Mouse (Mus musculus) midbrain, embryonic 10.5 days (tissue): Measurements from ENCODE around the gene Foxc1. TPM values are rescaled to one million over a fixed set of nuclear protein-coding genes. Genes with fewer than 3 reads are reported as not detected.

ENCODE experiments used
- DNase-seq: peaks from one replicate; pipeline ENCODE4 v3.0.0-alpha.2; 2017; ENCODE audit warnings: low spot score
- H3K27ac ChIP-seq: fragments of 300-500 bp; sonication (generic); replicated peaks from 2 replicates; pipeline ENCODE4 v1.5.1; 2016; ENCODE audit warnings: mild to moderate bottlenecking
- H3K27me3 ChIP-seq: fragments of 300-500 bp; sonication (generic); 2 replicates; pipeline ENCODE4 v1.6.1; 2016; ENCODE audit warnings: low read depth, mild to moderate bottlenecking; ENCODE audit not compliant: poor library complexity, severe bottlenecking
- H3K36me3 ChIP-seq: fragments of 300-500 bp; sonication (generic); 2 replicates; pipeline ENCODE4 v1.6.1; 2016; ENCODE audit warnings: mild to moderate bottlenecking, moderate library complexity
- H3K4me1 ChIP-seq: fragments of 300-500 bp; sonication (generic); 2 replicates; pipeline ENCODE4 v1.6.1; 2016
- H3K4me3 ChIP-seq: fragments of 300-500 bp; sonication (generic); 2 replicates; pipeline ENCODE4 v1.5.1; 2016; ENCODE audit warnings: mild to moderate bottlenecking, moderate library complexity
- H3K9me3 ChIP-seq: fragments of 300-500 bp; sonication (generic); replicated peaks from 2 replicates; pipeline ENCODE4 v1.6.1; 2016; ENCODE audit warnings: mild to moderate bottlenecking
- WGBS: fragments of 180-500 bp; shearing (Covaris S2); methylation state at CpG from one replicate; pipeline ENCODE4 v1.1.7; 2016; 5-methylcytosine and 5-hydroxymethylcytosine counted together
- polyA plus RNA-seq: library from polyadenylated mRNA; unstranded; fragments of >200 nt; fragmentation: Nextera tagmentation; extraction: Ambion mirVana; gene quantifications from 2 replicates; pipeline ENCODE4 v1.2.1, GENCODE M21; 2016

Gene Foxc1
- polyA plus RNA-seq = 2.1 and 2.2 TPM in 2 replicates

DNA sequence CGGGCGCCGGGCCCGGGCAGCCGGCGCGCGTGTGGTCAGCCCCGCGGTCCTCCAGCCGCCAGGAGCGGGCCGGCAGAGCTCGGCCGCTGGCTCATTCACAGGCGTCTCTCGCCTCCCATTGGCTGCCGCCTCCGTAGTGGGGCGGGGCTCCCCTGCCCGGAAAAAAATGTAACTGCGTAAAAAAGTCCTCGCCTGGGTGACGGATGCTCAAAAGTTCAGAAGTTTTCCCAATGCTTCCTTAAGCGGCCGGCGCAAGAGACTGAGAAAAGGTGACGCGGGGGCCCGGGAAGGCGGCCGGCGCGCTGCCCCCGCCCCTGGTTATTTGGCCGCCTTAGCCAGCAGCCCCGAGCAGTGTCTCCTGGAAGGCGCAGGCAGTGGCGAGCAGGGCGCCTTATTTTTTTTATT lies at the start of gene Foxc1:
TSS of gene Foxc1 (plus strand) at position 206 of the 405 bp plus-strand sequence.
- no peaks in the 10 kb centered on the region for H3K9me3 ChIP-seq

DNA sequence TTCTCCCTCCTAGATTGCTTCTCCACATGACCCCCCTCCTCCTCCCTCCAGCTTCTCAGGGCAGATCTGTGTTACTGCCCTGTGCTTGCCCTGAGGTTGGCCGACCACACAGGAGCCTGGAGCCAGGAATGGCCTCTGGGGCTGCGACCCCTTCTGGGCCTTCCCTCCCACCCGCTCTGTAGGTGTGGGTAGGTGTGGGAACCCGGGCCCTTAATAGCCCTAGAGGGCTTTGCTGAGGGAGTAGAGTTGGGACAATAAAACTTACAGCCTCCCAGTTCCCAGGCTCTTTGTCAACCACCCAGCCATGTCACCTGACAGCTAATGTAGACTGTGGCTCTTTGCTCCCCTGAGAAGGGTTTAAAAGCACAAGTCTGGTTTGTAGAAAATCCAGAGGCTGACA lies 46.0 kb upstream of the Foxc1 start:
- WGBS = 54% methylated on average over 4 of the region's 4 CpGs
- Histone ChIP-seq H3K4me1 (peaks cover 5% of the 10 kb centered on the region; the same call in 1 of the 2 replicates), H3K27ac (no peak overlapping the region; the same call in 1 of the 2 replicates), H3K9me3 (no peaks in the 10 kb centered on the region), H3K4me3 (no peak overlapping the region), H3K27me3 (no peaks in the 10 kb centered on the region), H3K36me3 (no peaks in the 10 kb centered on the region)
- no peak for DNase-seq

More for the DNA sequence above, at the start of gene Foxc1:
- peaks cover 100% of the 10 kb centered on the region for H3K27me3 ChIP-seq
- peak within 1 kb of the TSS; percentile 77 for H3K27ac ChIP-seq
- H3K36me3 ChIP-seq = no peaks in the 10 kb centered on the region
- under 1% methylated on average over 40 of the region's 40 CpGs for WGBS
- H3K4me1 ChIP-seq = peaks cover 51% of the 10 kb centered on the region
- peak; percentile 89 for DNase-seq
- H3K4me3 ChIP-seq = peak within 1 kb of the TSS; percentile 62

DNA sequence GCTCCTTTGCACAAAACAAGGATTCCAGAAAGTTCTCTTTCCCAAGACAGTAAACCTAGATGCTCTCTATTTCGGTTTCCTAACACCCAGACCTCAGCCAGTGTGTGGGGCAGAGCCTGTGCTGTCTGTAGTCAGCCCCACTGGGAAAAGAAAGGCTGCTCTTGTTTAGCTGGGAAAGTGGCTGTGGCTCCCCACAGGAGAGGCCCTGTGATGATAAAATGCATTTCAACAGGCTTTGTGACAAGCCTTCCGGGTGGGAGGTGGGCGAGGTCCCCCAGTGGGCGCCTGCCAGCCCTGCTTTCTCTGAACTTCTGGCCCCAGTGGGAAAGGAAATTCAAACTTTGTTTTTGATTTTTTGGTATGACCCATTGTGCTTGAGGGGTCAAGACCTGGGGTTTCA lies 45.4 kb upstream of the Foxc1 start:
- no peak overlapping the region for H3K27ac ChIP-seq
- no peaks in the 10 kb centered on the region for H3K27me3 ChIP-seq
- H3K4me1 ChIP-seq = peaks cover 5% of the 10 kb centered on the region; the same call in 1 of the 2 replicates
- no peak overlapping the region for H3K4me3 ChIP-seq
- no peaks in the 10 kb centered on the region for H3K36me3 ChIP-seq
- 80% methylated on average over 4 of the region's 4 CpGs for WGBS
- DNase-seq = no peak
- no peaks in the 10 kb centered on the region for H3K9me3 ChIP-seq

DNA sequence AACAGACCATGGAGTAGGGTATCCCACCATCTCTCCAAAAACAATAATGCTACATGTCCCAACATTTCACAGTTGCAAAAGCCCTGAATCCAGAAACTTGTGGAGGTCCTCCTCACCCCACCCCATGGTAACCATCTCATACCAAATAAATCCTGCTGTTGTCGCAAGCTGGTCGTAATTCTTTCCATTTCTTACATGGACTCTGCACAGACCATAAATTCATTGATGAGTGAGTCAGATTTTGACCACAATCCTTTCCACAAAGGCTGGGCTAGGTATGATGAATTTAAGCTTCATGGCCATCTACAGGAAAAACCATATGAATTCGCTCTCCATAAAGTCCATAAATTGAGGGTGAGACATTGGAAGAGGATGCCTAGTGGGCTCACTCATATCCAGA lies 42.0 kb upstream of the Foxc1 start:
- Histone ChIP-seq H3K4me1 (peaks cover 5% of the 10 kb centered on the region; the same call in 1 of the 2 replicates), H3K9me3 (no peaks in the 10 kb centered on the region), H3K36me3 (no peaks in the 10 kb centered on the region), H3K27me3 (no peaks in the 10 kb centered on the region), H3K4me3 (no peak overlapping the region), H3K27ac (no peak overlapping the region)
- 96% methylated on average over 3 of the region's 3 CpGs for WGBS
- no peak for DNase-seq

DNA sequence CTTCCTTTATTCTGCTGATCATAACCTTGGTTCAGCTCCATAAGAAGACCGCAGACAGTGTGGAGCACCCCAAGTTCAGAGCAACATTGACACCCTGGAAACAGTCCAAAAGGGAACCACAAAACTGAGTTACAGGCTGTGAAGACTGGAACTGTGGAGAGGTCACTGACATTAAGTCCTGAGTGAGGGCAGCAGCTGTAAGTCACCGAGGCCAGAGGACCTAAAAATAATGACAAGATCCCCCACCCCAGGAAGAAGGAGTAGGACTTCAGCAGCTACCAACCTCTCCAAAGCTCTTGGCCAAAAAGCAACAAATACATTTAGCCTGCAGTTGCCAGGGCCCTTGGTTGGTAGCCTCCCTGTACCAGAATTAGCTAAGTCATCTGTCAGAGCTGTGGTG lies 40.9 kb upstream of the Foxc1 start:
- DNase-seq = no peak
- H3K4me3 ChIP-seq = no peak overlapping the region
- H3K36me3 ChIP-seq = no peaks in the 10 kb centered on the region
- WGBS = 96% methylated on average over 2 of the region's 2 CpGs
- no peaks in the 10 kb centered on the region for H3K4me1 ChIP-seq
- H3K27me3 ChIP-seq = no peaks in the 10 kb centered on the region
- no peaks in the 10 kb centered on the region for H3K9me3 ChIP-seq
- no peak overlapping the region for H3K27ac ChIP-seq

DNA sequence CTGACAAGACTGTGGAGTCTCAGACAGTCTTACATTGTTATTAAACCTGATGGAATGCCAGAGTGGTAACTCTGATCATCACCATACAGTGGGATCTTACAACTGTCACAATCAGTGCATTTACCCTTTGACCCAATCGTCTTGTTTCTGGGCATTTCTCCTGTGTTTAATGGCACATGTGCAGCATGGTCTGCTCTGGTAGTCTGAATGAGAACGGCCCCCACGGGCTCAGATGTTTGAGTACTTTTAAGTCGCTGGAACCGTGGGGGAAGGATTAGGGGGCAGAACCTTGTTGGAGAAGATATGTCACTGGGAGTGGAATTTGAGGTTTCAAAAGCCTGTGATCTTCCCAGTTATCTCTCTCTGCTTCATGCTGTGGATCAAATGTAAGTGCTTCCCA lies 33.6 kb upstream of the Foxc1 start:
- H3K27me3 ChIP-seq = no peaks in the 10 kb centered on the region
- H3K4me3 ChIP-seq = no peak overlapping the region
- H3K36me3 ChIP-seq = no peaks in the 10 kb centered on the region
- no peak overlapping the region for H3K27ac ChIP-seq
- no peaks in the 10 kb centered on the region for H3K9me3 ChIP-seq
- no peaks in the 10 kb centered on the region for H3K4me1 ChIP-seq
- 77% methylated on average over 5 of the region's 5 CpGs for WGBS
- no peak for DNase-seq

DNA sequence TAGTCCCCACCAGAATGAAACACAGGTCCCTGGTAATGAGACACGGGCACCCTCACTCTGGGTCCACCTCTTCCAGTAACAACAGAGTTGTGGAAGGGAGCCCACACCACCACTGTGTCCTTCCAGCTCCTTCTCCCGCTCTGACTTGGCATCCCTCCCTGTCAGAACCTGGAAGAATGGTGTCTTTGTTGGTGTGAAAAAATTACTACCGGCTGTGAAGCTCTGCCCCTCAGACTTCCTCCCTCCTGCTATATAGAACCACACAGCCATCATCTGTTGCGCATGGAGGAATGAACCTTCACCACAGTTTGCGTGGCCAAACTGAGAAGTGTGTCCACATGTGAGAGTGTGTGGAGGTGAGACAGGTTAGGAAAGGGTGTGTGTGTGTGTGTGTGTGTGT lies 30.7 kb upstream of the Foxc1 start:
- 85% methylated on average over 5 of the region's 5 CpGs for WGBS
- H3K4me3 ChIP-seq = no peak overlapping the region
- no peaks in the 10 kb centered on the region for H3K27me3 ChIP-seq
- DNase-seq = no peak
- H3K27ac ChIP-seq = no peak overlapping the region
- H3K4me1 ChIP-seq = 0 out of 2 replicates have a peak, but pooled peaks cover 3% of the 10 kb centered on the region
- no peaks in the 10 kb centered on the region for H3K36me3 ChIP-seq
- no peaks in the 10 kb centered on the region for H3K9me3 ChIP-seq

DNA sequence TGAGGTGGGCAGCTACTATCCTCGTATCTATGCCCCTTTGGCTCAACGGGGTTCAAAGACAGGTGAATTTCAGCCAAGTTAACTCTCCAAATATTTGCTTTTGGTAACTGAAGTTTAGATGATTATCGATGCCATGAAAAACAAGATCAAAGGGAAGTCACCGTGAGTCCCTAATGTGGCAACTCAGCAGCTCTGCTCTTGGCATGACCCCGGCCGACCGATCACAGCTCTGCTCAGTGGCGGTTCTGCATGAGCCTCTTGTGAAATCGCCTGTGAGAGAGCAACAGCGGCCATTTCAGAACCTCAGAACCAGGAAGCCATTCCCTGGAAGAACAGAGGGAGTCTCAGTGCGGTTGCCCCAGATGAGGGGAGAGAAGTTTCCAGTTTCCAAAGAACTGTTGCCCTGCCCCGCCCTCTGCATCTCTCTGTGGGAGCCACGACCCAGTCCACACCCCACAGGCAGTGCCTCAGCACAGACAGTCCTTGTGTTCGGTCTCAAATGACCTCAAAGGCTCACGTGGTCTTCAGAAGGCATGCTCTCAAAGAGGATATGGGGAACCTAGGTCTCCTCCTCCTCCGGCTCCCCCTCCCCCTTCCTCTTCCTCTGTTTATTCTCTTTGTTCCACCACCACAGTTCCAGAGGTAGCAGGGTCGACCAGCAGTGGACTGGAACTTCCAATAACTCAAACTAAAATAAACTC lies 27.0 kb upstream of the Foxc1 start:
- Histone ChIP-seq H3K4me1 (0 out of 2 replicates have a peak, but pooled peaks cover 3% of the 10 kb centered on the region), H3K9me3 (no peaks in the 10 kb centered on the region), H3K27me3 (no peaks in the 10 kb centered on the region), H3K27ac (no peak overlapping the region), H3K36me3 (no peaks in the 10 kb centered on the region), H3K4me3 (no peak overlapping the region)
- no peak for DNase-seq
- 72% methylated on average over 17 of the region's 17 CpGs for WGBS

DNA sequence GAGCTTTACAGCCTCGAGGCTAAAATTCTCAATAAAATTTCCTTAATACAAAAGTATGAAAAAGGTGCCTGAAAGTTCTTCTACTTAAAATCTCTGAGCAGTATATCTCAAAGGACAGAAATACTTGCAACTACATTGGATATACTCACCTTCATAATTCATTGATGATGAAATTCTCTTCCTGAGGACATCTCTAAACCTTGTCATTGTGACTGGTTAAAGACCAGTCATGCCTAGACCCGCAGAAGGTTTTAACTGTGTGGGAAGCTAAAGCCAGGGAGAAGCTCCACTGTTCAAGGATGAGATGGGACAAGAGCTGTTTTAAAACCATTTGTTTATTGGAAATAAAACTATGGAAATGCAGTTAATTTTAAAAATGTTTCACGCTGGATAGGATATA lies 26.1 kb upstream of the Foxc1 start:
- WGBS = 89% methylated on average over 3 of the region's 3 CpGs
- Histone ChIP-seq H3K4me3 (no peak overlapping the region), H3K27ac (no peak overlapping the region), H3K9me3 (no peaks in the 10 kb centered on the region), H3K4me1 (0 out of 2 replicates have a peak, but pooled peaks cover 3% of the 10 kb centered on the region), H3K27me3 (no peaks in the 10 kb centered on the region), H3K36me3 (no peaks in the 10 kb centered on the region)
- no peak for DNase-seq

DNA sequence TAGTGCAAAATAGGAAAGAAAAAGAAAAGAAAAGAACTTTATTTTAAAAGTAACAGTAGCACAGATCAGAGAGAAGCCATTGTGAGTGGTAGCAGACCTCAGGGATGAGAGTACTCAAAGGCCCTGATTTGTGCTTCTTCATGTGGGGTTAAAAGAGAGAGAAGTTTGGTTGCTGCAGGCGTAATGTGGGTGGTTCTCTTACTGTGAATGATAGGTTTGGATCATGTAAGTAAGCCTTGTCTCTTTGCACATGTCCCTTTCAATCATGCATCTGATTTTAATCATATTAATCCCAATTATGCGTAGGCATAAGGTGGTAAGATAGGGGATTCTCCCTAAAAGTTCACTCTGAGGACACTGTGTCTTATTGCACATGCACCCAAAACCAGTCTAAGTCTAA lies 24.4 kb upstream of the Foxc1 start:
- Histone ChIP-seq H3K36me3 (no peaks in the 10 kb centered on the region), H3K9me3 (no peaks in the 10 kb centered on the region), H3K27ac (no peak overlapping the region), H3K4me3 (no peak overlapping the region), H3K4me1 (0 out of 2 replicates have a peak, but pooled peaks cover 3% of the 10 kb centered on the region), H3K27me3 (no peaks in the 10 kb centered on the region)
- 90% methylated on average over 2 of the region's 2 CpGs for WGBS
- DNase-seq = no peak

DNA sequence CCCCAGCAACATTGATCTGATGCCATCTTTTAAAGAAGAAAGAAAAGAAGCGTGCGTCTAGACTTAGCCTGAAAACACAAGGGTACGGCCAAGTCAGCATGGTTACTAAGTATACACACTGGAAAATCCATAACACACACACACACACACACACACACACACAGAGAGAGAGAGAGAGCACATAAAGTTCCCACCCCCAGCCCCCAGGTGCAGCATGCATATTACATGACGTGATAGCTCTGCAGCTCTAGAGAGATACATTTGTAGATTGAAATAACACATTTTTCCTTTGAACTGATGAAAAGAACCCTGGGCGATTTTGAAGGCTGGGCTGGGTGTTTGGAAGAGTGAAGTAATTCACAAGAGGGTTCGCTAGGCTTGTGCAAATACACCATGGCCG lies 21.7 kb upstream of the Foxc1 start:
- Histone ChIP-seq H3K27me3 (no peaks in the 10 kb centered on the region), H3K36me3 (no peaks in the 10 kb centered on the region), H3K4me3 (no peak overlapping the region), H3K9me3 (no peaks in the 10 kb centered on the region), H3K27ac (no peak overlapping the region), H3K4me1 (no peaks in the 10 kb centered on the region)
- DNase-seq = no peak
- 85% methylated on average over 7 of the region's 7 CpGs for WGBS

DNA sequence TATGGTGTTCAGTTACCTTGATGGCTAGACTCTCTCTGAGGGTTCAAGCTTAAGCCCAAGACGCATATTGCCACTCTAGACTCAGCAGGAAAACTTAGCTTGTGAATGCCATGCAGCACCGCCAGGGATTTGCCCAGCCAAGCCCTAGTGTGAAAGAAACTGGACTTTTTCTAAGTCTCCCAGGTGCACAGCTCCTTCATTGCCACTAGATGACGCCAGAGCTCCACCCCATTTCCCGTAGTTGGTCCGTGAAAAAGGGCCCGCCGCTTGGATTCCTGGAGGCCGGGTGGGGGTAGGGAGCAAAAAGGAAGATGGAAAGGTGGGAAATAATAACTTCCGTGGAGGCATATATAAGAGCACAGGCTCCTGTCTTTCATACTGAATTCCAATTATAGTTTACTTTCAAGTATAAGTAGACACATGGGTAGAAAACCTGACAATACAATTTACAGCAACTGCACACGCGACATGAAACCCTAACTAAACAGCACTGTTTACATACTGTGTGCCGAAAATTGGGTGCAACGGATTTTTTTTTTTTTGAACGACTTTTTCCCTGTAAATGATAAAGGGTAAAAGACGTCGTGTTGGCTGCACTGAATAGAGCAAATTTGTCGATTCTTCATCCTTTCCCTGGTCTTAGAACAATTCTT lies 13.8 kb upstream of the Foxc1 start:
- peaks cover 15% of the 10 kb centered on the region for H3K27me3 ChIP-seq
- no peak overlapping the region for H3K27ac ChIP-seq
- WGBS = 23% methylated on average over 17 of the region's 17 CpGs
- peak overlapping the region; percentile 18; the same call in 1 of the 2 replicates for H3K4me3 ChIP-seq
- DNase-seq = peak; percentile 73
- H3K4me1 ChIP-seq = no peaks in the 10 kb centered on the region
- no peaks in the 10 kb centered on the region for H3K36me3 ChIP-seq
- no peaks in the 10 kb centered on the region for H3K9me3 ChIP-seq

DNA sequence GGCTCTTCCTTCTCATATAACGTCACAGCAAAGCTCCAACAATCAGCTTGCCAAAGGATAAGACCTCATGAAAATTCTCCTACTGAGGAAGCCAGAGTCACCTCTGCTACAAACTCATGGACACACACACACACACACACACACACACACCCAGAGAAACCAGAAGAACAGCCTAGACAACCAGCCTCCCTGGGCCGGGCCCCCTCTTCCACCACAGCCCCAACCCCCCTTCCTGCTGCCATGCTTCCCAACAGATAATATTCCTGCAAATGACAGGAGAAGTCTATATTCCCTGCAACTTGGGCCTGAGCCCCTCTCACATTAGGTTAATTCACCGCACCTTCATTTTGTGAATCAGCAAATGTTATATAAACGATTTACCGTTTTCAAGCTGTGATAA lies 13.3 kb upstream of the Foxc1 start:
- Histone ChIP-seq H3K4me3 (no peak overlapping the region), H3K9me3 (no peaks in the 10 kb centered on the region), H3K27me3 (peaks cover 20% of the 10 kb centered on the region), H3K4me1 (no peaks in the 10 kb centered on the region), H3K36me3 (no peaks in the 10 kb centered on the region), H3K27ac (no peak overlapping the region)
- WGBS = 51% methylated on average over 5 of the region's 5 CpGs
- DNase-seq = no peak
